Mouse (Mus musculus) brain, adult 10 weeks (tissue): Measurements from ENCODE around the gene Fndc7. TPM values are rescaled to one million over a fixed set of nuclear protein-coding genes. Genes with fewer than 3 reads are reported as not detected.

Source experiments
- polyA plus RNA-seq: library from polyadenylated mRNA; stranded (reverse); fragments of 350-450 nt; fragmentation: Illumina TruSeq; extraction: RNeasy Lipid Tissue Mini Kit (QIAGEN cat#74804); gene quantifications from one replicate; pipeline ENCODE4 v1.2.3, GENCODE M21; 2015; ENCODE audit warnings: low read depth, low replicate concordance

Gene Fndc7
- not detected for polyA plus RNA-seq

DNA sequence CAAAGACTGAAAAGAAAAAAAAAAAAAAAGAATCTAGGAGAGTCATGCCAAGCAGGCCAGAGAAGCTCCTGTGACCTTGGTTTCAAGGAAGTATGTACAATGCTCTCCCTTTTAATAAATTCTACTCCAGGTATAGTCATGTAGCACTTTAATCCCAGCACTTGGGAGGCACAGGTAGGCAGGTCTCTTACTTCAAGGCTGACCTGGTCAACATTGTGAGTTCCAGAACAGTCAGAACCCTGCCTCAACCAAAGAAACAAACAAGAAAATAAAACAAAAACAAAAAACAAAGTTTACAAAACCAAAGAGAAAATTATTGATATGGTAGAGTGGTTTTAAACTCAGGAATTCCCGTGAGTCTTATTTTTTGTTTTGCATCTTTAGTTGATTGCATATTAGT lies at the start of gene Fndc7:
Gene Fndc7, minus strand, starts transcription at position 101 of the 400 bp plus-strand sequence.

DNA sequence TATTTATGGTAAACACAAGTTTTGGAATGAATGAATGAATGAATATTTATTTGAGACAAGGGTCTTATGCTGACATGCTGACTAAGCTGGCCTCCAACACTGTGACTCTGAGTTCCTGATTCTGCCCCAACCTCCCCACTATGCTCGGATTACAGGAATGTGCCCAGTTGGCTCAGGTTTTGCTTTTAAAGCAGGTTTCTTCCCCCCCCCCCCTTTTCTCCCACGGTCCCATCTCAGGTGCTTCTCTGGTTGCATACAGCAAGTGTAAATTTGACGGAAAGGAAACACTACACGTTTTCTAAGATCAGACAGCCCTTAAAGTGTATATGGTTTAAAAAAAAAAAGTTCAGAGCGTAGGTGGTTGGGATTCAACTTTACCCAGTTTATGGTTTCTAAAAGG lies 49.8 kb upstream of the Fndc7 start, which contains the start of gene Henmt1:
Gene Henmt1, plus strand, starts transcription at position 301 of the 400 bp plus-strand sequence.

DNA sequence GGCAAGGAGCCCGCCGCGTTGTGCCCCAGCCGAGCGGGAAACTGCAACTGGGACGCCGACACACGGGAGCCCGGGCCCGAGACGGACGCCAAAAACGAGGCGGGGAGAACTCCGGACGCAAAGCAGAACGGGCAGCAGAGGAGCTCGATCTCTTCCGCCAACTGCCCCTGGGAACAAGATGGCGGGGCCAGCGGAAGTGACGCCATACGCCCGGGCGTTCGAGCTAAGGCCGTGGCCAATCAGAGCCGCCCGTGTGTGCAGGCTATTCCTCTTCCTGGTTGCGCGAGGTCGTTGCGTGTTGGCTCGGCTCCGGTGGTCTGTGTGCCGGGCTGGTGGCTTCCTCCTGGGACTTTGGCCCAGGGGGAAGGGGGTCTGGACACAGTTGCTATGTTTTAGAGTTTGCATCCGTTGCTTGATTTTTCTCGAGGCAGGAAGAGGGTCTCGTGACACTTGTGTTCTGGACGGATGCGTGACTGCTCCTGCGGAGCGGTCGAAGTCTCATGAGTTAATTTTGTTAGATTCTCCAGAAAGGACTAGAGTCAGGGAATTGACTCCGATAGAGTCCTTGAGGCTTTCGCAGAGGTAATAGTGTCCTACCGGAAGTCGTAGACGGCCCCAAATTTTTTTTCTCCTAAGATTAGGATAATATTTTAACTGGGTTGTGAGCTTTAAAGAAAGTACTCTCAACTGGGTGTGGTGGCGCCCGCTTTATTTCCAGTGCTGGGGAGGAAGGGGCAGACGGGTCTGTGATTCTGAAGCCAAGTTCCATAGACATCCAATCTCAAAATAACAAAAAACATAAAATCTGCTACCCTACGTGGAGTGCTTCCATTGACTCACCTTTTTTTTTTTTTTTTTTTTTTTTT lies 22.0 kb upstream of the Fndc7 start, which contains the start of gene Prpf38b:
Gene Prpf38b, minus strand, starts transcription at position 180 of the 866 bp plus-strand sequence.

DNA sequence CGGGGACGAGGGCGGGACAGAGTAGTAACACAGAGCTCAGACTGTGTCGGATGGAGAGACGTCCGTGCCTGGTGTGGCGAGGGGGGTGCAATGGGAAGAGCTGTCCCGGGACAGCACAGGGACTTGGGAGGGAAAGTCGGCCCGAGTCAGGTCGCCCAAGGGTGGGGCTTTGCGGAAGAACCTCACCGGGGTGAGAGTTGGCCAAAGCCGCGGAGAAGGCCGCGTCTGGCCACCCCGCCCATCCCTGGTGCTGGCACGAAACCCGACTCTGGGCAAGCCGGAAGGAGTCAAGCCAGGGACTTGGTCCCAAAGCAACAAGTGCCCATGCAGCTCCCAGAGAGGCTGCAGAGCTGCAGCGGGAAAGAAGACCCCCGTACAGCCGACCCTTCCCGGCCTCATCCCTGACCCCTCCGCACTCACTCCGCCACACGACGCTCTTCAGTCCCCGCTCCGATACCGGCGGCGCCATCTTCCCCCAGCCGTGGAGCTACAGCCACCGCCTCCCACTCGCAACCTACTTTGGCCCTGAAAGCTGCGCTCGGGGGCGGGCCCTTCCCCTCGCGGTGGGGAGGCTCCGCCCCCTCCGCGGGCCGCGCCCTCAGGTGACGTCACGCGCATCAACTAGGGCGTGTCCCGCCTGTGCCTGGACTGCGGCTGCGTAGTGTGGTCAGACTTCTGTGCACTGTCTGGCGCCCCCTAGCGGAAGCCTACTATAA lies 49.6 kb downstream of the Fndc7 start, which contains the start of gene Stxbp3:
Gene Stxbp3, minus strand, starts transcription at position 527 of the 716 bp plus-strand sequence.

Other genes starting within 250 kb of the Fndc7 start
- 37.6 TPM for gene Clcc1, start 236.1 kb downstream of the Fndc7 start, polyA plus RNA-seq
- 9.9 TPM for gene Gpsm2, start 167.7 kb downstream of the Fndc7 start, polyA plus RNA-seq
- not detected for gene Aknad1, start 150.3 kb downstream of the Fndc7 start, polyA plus RNA-seq
- gene Stxbp3, start 49.5 kb downstream of the Fndc7 start, polyA plus RNA-seq = 30.1 TPM
- 52.7 TPM for gene Prpf38b, start 21.7 kb upstream of the Fndc7 start, polyA plus RNA-seq
- 2.2 TPM for gene Henmt1, start 49.9 kb upstream of the Fndc7 start, polyA plus RNA-seq
- gene Gm9857, start 50.4 kb upstream of the Fndc7 start, polyA plus RNA-seq = not detected
- gene Fam102b, start 137.6 kb upstream of the Fndc7 start, polyA plus RNA-seq = 23.6 TPM
- gene Slc25a54, start 190.5 kb upstream of the Fndc7 start, polyA plus RNA-seq = not detected
- gene Slc25a24, start 233.1 kb upstream of the Fndc7 start, polyA plus RNA-seq = 2.4 TPM